46 mouse cellular contexts compared by ENCODE assay signal in the genomic region with DNA sequence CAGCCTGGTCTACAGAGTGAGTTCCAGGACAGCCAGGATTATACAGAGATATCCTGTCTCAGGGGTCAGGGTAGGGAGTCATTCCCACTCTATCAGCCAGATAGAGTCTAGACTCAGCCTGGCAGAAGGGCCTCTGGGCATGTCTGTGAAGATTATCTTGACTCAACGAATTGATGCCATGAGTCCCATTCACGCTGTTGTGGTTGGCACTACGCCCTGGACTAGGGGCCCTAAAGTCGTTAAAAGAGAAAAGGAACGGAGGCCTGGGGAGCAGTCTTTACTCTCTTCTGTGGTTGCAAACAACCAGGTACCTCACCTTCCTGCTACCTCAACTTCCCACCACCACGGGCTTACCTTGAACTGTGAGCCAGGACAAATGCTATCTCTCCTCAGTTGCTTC. TPM values are rescaled to one million over a fixed set of nuclear protein-coding genes. Genes with fewer than 3 reads are reported as not detected.
"Had no signal": no experiment of that assay in that cellular context is flagged by ENCODE, and none has a peak within 500 bp of the region (broad histone marks: within the 10 kb centered on the region; RNA-seq: fewer than 3 reads in every experiment).

No protein-coding gene starts in this region.

- H3K36me3 ChIP-seq: limb, embryonic 10.5 days; limb, embryonic 12.5 days; limb, embryonic 13.5 days; limb, embryonic 15.5 days; liver, embryonic 12.5 days; liver, embryonic 13.5 days; liver, embryonic 15.5 days; lung, embryonic 15.5 days; midbrain, embryonic 10.5 days; midbrain, embryonic 12.5 days; midbrain, embryonic 13.5 days; midbrain, embryonic 15.5 days; neural tube, embryonic 12.5 days; neural tube, embryonic 13.5 days had no signal

- H3K27ac ChIP-seq: limb, embryonic 10.5 days; limb, embryonic 12.5 days; limb, embryonic 13.5 days; limb, embryonic 15.5 days; liver, embryonic 12.5 days; liver, embryonic 13.5 days; liver, embryonic 14.5 days; liver, embryonic 15.5 days; lung, embryonic 15.5 days; macrophage; midbrain, embryonic 10.5 days; midbrain, embryonic 12.5 days; midbrain, embryonic 13.5 days; midbrain, embryonic 15.5 days; neural tube, embryonic 12.5 days; neural tube, embryonic 13.5 days had no signal

- H3K9me3 ChIP-seq: limb, embryonic 10.5 days; limb, embryonic 15.5 days; liver, embryonic 15.5 days; midbrain, embryonic 15.5 days had no signal

- ATAC-seq: liver, embryonic 12.5 days; liver, postnatal 0 days; lung, postnatal 0 days; midbrain, embryonic 13.5 days; midbrain, embryonic 15.5 days; midbrain, embryonic 16.5 days had no signal

- DNase-seq: liver; liver, embryonic 13.5 days; liver, postnatal 0 days; lung, adult 18-20 months; lung, adult 2 months; lung, embryonic 14.5 days; lung, postnatal 10 days; lung, postnatal 14 days; lung, postnatal 36 days; lung, postnatal 4 days; midbrain, embryonic 14.5 days had no signal

- H3K4me2 ChIP-seq: limb, embryonic 12.5 days; limb, embryonic 13.5 days; limb, embryonic 15.5 days; liver, embryonic 11.5 days; liver, embryonic 12.5 days; liver, embryonic 13.5 days; liver, embryonic 15.5 days; lung, embryonic 14.5 days; lung, embryonic 15.5 days; midbrain, embryonic 11.5 days; midbrain, embryonic 12.5 days; midbrain, embryonic 13.5 days; midbrain, embryonic 15.5 days; neural tube, embryonic 12.5 days; neural tube, embryonic 13.5 days had no signal

- H3K4me3 ChIP-seq: limb, embryonic 10.5 days; limb, embryonic 12.5 days; limb, embryonic 13.5 days; limb, embryonic 15.5 days; liver, embryonic 12.5 days; liver, embryonic 13.5 days; liver, embryonic 15.5 days; lung, embryonic 15.5 days; megakaryocyte, embryonic 14.5 days; midbrain, embryonic 10.5 days; midbrain, embryonic 12.5 days; midbrain, embryonic 13.5 days; midbrain, embryonic 15.5 days; myocyte; neural tube, embryonic 12.5 days; neural tube, embryonic 13.5 days had no signal

- H3K4me1 ChIP-seq: limb, embryonic 10.5 days; limb, embryonic 12.5 days; limb, embryonic 13.5 days; limb, embryonic 15.5 days; liver, embryonic 12.5 days; liver, embryonic 13.5 days; liver, embryonic 15.5 days; lung, embryonic 15.5 days; megakaryocyte, embryonic 14.5 days; midbrain, embryonic 10.5 days; midbrain, embryonic 12.5 days; midbrain, embryonic 13.5 days; midbrain, embryonic 15.5 days; neural tube, embryonic 12.5 days; neural tube, embryonic 13.5 days had no signal

- H3K9ac ChIP-seq: limb, embryonic 12.5 days; limb, embryonic 13.5 days; limb, embryonic 15.5 days; liver, embryonic 12.5 days; liver, embryonic 13.5 days; liver, embryonic 14.5 days; liver, embryonic 15.5 days; liver, postnatal 0 days; lung, embryonic 14.5 days; lung, embryonic 15.5 days; midbrain, embryonic 12.5 days; midbrain, embryonic 13.5 days; midbrain, embryonic 15.5 days; neural tube, embryonic 12.5 days; neural tube, embryonic 13.5 days had no signal

- H3K27me3 ChIP-seq: limb, embryonic 12.5 days; limb, embryonic 13.5 days; limb, embryonic 15.5 days; liver, embryonic 12.5 days; liver, embryonic 13.5 days; liver, embryonic 15.5 days; lung, embryonic 15.5 days; midbrain, embryonic 12.5 days; midbrain, embryonic 13.5 days; midbrain, embryonic 15.5 days; neural tube, embryonic 12.5 days; neural tube, embryonic 13.5 days had no signal

RNA-seq across cellular contexts. Expression of gene Pla2g5, which starts 23.5 kb away (rescaled TPM):
- total RNA-seq: liver, adult 2 months; megakaryocyte progenitor cell, adult 5-6 weeks; megakaryocyte, adult 5-6 weeks; megakaryocyte-erythroid progenitor cell, adult 5-6 weeks; monocyte, adult 5-6 weeks had no signal
- polyA plus RNA-seq: limb, embryonic 12.5 days; liver, adult 2 months; liver, embryonic 12.5 days; liver, embryonic 13.5 days; liver, embryonic 14.5 days; liver, embryonic 16.5 days; liver, postnatal 0 days; lung, postnatal 0 days; midbrain, embryonic 11.5 days; midbrain, embryonic 12.5 days; neural tube, embryonic 11.5 days; neural tube, embryonic 12.5 days had no signal

RNA-seq across cellular contexts. Expression of gene Gm13030, which starts 34.0 kb away (rescaled TPM):
- total RNA-seq: left cerebral cortex, postnatal 14 days; left cerebral cortex, postnatal 25 days; left cerebral cortex, postnatal 36 days; liver, adult 2 months; megakaryocyte progenitor cell, adult 5-6 weeks; megakaryocyte, adult 5-6 weeks; megakaryocyte-erythroid progenitor cell, adult 5-6 weeks; midbrain, postnatal 0 days; monocyte, adult 5-6 weeks had no signal
- polyA plus RNA-seq: limb, embryonic 10.5 days; limb, embryonic 11.5 days; limb, embryonic 12.5 days; limb, embryonic 13.5 days; limb, embryonic 14.5 days; limb, embryonic 15.5 days; liver, adult 2 months; liver, embryonic 11.5 days; liver, embryonic 12.5 days; liver, embryonic 13.5 days; liver, embryonic 14.5 days; liver, embryonic 15.5 days; liver, embryonic 16.5 days; liver, postnatal 0 days; lung, adult 2 months; lung, embryonic 14.5 days; lung, embryonic 15.5 days; lung, embryonic 16.5 days; lung, postnatal 0 days; macrophage; midbrain, embryonic 10.5 days; midbrain, embryonic 11.5 days; midbrain, embryonic 12.5 days; midbrain, embryonic 13.5 days; midbrain, embryonic 14.5 days; midbrain, embryonic 15.5 days; midbrain, embryonic 16.5 days; midbrain, postnatal 0 days; myocyte; neural tube, embryonic 11.5 days; neural tube, embryonic 12.5 days; neural tube, embryonic 13.5 days had no signal

RNA-seq across cellular contexts. Expression of gene Pla2g2e, which starts 37.9 kb away (rescaled TPM):
- total RNA-seq: left cerebral cortex, postnatal 14 days; left cerebral cortex, postnatal 25 days; left cerebral cortex, postnatal 36 days; liver, adult 2 months; megakaryocyte progenitor cell, adult 5-6 weeks; megakaryocyte, adult 5-6 weeks; megakaryocyte-erythroid progenitor cell, adult 5-6 weeks; midbrain, postnatal 0 days; monocyte, adult 5-6 weeks had no signal
- polyA plus RNA-seq: limb, embryonic 10.5 days; limb, embryonic 11.5 days; limb, embryonic 12.5 days; limb, embryonic 13.5 days; limb, embryonic 15.5 days; liver, adult 2 months; liver, embryonic 11.5 days; liver, embryonic 12.5 days; liver, embryonic 13.5 days; liver, embryonic 14.5 days; liver, embryonic 15.5 days; liver, embryonic 16.5 days; liver, postnatal 0 days; lung, embryonic 14.5 days; lung, embryonic 15.5 days; lung, embryonic 16.5 days; lung, postnatal 0 days; midbrain, embryonic 10.5 days; midbrain, embryonic 11.5 days; midbrain, embryonic 12.5 days; midbrain, embryonic 13.5 days; midbrain, embryonic 14.5 days; midbrain, embryonic 15.5 days; midbrain, embryonic 16.5 days; midbrain, postnatal 0 days; neural tube, embryonic 11.5 days; neural tube, embryonic 12.5 days; neural tube, embryonic 13.5 days had no signal
